Mouse (Mus musculus) T-helper 17 cell (primary cell): ENCODE measurements around the gene Zbtb11.
"Not testable (repeated sequence)": the region's sequence is repeated elsewhere in the genome, so short reads cannot be mapped to it uniquely, and the experiment has no call there.

Experiments used
- in situ Hi-C, 2 experiments: fragments of 300-600 bp; cut with MboI, MseI; formaldehyde crosslinking; loops; 1 replicate in 1 of 2; 2 replicates in 1 of 2; pipeline ENCODE4 v1.15.1; 2025; ENCODE audit warnings: high pct_unique_total_duplicates in 2 of 2

Zbtb11 gene

DNA sequence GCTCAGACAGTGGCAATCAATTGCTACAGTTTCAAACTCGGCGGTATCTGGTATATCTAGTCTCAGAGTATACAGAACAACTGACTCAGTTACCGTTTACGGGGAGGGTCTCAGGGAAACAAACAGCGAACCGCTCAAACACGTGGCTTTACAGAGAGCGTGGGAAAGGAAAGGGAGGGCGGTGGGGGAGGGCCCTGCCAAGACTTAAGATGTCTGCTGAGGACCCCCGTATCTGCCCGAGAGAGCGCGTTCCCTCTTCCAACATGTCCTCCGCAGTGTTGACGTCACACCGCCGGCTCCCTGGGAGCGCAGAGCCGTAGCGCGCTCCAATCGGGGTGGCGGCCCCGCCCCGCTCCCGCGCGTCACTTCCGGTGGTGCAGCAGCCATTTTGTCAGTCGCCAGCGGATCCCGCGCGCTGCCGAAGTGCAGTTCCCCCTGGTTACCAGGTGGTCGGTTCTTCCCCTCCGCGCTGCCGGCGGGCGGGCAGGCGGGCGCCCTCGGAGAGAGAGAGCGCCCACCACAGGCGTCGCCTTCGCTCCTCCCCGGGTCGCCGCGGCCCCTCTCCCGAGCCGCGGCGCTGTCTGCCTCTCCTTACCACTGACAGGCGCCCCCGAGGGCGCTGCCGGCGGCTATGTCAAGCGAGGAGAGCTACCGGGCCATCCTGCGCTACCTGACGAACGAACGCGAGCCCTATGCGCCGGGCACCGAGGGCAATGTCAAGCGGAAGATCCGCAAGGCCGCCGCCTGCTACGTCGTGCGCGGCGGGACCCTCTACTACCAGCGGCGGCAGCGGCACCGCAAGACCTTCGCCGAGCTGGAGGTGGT, at the start of gene Zbtb11:
Gene Zbtb11, plus strand, starts transcription at position 453 of the 825 bp plus-strand sequence.
- in situ Hi-C loops: loop anchor here (5.0 kb wide), 1 partner anchor 54 kb away; the partner anchor contains the start of gene Pcnp (in 2 of the 2)

- in situ Hi-C loops: no loop called here
Measured at GRCm38 (mm10) chr16:55924010-55924409, 49.7 kb upstream of the Zbtb11 start.

DNA sequence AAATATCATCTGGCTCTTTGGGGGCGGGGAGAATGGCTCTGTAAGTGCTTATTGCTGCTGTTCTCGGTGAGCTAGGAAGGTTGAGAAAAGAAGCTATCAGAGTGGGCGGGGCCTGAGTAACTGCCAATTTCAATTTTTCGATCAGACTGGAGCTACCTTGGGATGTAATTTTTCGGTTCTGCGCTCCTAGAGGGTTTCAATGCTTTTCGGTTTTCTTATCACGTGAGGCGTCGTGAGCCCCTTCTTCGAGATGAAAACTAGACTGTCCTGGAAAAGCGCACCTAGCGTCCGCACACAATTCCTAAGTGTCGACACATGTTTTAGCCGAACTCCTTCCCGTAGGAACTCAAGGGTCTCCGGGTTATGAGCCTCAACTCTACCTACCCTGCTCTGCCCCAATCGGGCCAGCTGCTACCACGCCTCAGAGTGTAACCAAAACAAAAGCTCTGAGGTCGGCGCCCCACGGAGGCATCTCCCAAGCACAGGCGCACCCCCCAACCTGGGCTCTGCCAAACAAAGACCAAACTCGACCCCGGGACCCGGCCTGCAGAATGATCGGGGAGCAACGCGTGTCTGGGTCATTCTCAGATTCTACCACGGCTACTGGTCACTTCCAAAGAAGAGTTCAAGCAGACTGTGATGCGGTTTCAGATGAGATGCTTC, 39.9 kb upstream of the Zbtb11 start:
- in situ Hi-C loops: loop anchor here (5.0 to 25.0 kb wide), 2 partner anchors 37 to 778 kb away; partner anchors contain the start of genes Nxpe3 (in 2 of the 2) and Tfg (in 2 of the 2)

DNA sequence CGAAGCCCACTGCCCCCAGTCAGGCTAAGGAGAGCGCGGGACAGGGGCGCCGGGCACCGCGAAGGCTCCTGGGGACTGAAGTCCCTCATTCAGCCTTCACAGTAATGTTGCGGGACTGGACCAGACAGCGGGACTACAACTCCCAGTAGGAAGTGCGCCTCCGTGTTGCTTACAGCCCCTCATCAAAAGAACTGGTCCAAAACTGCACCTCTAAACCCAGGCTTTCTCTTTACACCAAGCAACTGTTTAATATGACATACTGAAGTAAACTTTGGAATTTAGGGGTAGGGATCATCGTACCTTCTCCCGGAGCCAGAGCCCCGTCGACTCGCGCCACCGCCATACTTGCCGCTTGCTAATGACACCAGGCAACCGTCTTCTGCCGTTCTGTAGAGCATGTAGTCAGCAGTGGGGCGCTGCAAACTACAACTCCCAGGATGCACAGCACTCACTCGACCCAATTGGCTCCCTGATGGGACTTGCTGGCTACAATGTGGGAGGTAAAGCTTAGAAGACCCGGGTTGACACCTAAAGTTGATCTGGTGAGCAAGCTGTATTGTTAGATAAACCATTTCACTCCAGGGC, 39.1 kb upstream of the Zbtb11 start, which contains the start of gene Cep97:
Gene Cep97, minus strand, starts transcription at position 403 of the 585 bp plus-strand sequence.
- in situ Hi-C loops: loop anchor here (5.0 to 25.0 kb wide), 2 partner anchors 37 to 778 kb away; partner anchors contain the start of genes Nxpe3 (in 2 of the 2) and Tfg (in 2 of the 2)

GRCm38 (mm10) chr16:55938761-55939160, 34.9 kb upstream of the Zbtb11 start:
- in situ Hi-C loops: loop anchor here (25.0 kb wide), 1 partner anchor 774 kb away; the partner anchor contains the start of gene Tfg (in 2 of the 2)

DNA sequence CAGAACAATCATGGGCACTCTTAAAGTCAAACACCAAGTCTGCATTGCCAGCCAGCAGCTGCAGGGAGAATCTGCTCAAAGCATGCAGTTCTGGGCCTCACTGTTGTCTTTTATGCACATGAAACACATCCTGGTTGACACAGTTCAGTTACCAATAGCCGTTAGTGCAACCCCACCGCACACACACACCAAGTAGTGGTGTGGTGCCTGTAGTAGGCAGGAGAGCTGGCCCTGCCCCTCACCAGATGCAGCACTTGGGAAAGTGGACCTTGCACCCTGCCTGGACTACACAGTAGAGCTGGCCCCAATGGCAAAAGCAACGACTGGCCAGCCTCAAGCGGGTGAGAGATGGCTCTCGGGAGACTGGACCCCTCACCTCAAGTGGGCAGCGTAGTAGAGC, 34.0 kb upstream of the Zbtb11 start:
- in situ Hi-C loops: loop anchor here (25.0 kb wide), 1 partner anchor 773 kb away; the partner anchor contains the start of gene Tfg (in 2 of the 2)

GRCm38 (mm10) chr16:55940781-55941180, 32.9 kb upstream of the Zbtb11 start:
- in situ Hi-C loops: loop anchor here (25.0 kb wide), 1 partner anchor 772 kb away; the partner anchor contains the start of gene Tfg (in 2 of the 2)

GRCm38 (mm10) chr16:55947266-55947665, 26.4 kb upstream of the Zbtb11 start:
- in situ Hi-C loops: loop anchor here (25.0 kb wide), 1 partner anchor 765 kb away; the partner anchor contains the start of gene Tfg (in 2 of the 2)

DNA sequence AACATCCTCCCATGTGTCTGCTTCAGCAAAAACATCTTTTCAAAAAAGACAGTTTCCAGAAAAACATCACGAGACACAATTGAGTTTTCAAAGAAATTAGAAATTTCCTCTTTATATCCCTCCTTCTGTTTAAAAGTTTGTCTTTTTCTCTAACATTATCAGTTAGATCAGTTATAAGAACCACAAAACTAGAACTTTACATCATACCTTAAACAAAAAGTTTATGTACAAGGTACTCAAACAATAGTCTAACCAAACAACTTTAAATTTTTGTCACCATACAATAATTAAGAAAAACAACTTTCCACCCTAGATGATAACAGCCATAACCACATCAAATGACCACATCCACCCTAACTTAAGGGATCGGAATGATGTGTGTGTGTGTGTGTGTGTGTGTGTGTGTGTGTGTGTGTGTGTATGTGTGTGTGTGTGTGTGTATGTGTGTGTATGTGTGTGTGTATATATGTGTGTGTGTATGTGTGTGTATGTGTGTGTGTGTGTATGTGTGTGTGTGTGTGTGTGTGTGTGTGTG, 25.7 kb upstream of the Zbtb11 start:
- in situ Hi-C loops: loop anchor here (25.0 kb wide), 1 partner anchor 764 kb away; the partner anchor contains the start of gene Tfg (in 2 of the 2)

DNA sequence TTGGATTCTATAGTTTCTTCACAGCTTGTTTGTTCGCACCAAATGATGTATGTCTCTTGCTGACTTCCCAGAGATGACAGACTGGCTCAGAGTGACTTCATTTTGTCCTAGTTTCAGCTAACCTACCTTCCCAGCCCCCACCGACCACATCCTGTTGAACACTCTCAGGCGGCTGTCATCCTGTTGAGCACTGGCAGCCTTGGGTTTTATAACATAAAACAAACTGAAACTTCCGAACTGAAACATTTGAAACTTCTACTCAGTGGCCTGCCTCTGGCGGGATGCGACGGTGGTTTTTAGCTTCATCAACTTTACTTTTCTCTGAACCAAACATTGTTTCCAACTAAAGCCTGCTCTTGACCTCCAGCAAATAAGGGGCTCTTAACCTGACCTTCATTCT, 24.7 kb upstream of the Zbtb11 start:
- in situ Hi-C loops: loop anchor here (25.0 kb wide), 1 partner anchor 763 kb away; the partner anchor contains the start of gene Tfg (in 2 of the 2)

DNA sequence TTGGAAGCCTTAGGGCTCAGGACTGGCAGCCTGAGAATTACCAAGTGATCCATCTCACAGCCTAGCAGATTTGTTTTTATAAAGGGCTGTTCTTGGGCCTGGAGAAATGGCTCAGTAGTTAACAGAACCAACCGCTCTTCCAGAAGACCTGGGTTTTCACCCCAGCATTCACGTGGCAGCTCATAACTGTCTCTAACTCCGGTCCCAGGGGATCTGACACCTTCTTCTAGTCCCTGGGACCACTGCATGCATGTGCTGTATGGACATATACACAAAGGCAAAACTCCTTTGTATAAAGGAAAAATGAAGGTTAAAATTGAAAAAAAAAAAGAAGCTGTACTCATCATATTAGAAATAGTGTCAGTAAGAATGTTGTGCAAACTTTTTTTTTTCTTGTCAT, 23.2 kb upstream of the Zbtb11 start:
- in situ Hi-C loops: no loop called here

DNA sequence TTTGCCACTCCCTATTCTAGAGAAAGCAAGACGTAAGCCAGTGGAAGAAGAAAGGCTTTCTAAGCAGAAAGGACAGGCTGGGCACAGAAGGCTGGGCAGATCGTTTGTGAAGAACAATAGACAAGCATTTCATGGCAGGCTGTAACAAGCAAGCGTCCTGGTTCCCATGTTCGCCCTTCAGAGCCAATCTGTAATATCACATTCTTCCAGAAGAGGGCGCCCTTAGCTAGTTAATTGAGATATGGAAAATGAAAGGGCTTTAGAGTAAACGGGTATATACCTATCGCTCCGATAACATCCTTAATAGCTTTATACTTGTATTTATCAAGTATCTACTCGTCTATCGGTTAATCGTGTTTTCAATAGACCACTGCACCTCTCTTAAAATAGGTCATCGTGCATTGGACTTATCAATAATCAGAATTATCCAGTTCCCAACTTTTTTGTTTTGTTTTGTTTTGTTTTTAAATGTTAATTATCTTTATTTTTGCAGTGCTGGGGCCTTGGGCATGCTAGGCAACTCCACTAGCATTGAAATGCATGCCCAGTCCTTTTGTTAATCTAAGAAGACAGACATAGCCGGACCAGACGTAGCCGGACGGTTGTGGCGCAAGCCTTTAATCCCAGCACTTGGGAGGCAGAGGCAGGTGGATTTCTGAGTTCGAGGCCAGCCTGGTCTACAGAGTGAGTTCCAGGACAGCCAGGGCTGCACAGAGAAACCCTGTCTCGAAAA, 22.6 kb upstream of the Zbtb11 start:
- in situ Hi-C loops: no loop called here

DNA sequence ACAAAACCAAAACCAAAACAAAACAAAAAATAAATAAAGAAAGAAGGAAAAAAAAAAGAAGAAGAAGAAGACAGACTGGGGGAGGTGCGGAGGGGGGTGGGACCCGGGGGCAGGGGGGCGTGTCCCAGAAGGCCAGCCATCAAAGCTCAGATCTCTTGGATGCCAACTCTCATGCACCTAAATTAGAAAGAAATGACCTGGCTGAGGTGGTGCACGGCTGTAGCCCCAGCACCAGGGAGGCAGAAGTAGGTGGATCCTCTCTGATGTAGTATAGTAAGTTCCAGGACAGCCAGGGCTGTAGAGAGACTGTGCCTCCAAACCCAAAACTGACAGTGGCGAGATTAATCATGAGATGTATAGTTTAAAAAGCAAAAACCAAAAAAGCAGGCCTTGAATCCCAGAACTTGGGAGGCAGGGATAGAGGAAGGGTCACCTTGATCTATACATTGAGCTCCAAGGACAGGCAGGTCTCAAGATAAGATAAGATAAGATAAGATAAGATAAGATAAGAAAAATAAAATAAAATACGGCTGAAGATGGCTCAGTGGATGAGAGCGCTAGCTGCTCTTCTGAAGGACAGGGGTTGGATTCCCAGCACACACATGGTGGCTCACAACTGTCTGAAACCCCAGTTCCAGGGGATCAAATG, 21.9 kb upstream of the Zbtb11 start:
- in situ Hi-C loops: no loop called here

GRCm38 (mm10) chr16:55952771-55953170, 20.9 kb upstream of the Zbtb11 start:
- in situ Hi-C loops: no loop called here

DNA sequence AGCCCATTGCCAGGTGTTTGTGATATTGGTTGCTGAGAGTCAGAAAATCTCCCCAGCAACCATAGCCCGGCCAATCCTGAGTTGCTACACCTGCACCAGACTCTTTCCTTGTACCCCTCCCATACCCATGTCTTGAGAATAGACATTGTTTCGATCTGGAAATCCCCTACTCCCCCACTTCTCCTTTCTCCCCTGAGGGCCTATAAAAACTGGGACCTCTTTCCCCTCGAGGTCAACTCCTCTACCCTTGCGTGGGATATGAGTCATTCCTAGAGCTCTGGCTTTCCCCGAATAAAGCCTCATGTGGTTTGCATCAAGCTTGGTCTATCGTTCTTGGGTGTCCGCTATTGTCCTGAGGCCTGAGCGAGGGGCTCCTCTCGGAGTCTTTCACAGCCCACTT, 19.5 kb upstream of the Zbtb11 start:
- in situ Hi-C loops: not testable (repeated sequence)

DNA sequence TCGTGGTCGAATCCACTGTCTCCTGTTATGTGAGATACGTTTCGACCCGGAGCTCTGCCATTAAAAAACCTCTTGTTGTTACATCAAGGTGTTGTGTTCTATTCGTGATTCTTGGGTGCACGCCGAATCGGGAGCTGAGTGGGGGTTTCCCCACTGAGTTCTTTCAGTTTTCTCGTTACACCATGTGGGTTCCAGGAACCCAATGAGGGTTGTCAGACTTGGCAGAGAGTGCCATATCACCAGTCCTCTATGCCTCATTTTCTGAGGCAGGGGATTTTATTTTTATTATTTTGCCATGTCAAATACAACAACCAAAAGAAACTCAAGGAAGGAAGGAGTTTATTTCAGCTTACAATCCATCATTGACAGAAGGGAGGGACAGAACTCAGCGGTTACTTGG, 10.6 kb upstream of the Zbtb11 start:
- in situ Hi-C loops: loop anchor here in 1 of 2 experiments (10.0 kb wide), 1 partner anchor 1582 kb away; no protein-coding TSS in a partner anchor

GRCm38 (mm10) chr16:55964126-55964949, 9.3 kb upstream of the Zbtb11 start:
- in situ Hi-C loops: loop anchor here in 1 of 2 experiments (10.0 kb wide), 1 partner anchor 1580 kb away; no protein-coding TSS in a partner anchor

DNA sequence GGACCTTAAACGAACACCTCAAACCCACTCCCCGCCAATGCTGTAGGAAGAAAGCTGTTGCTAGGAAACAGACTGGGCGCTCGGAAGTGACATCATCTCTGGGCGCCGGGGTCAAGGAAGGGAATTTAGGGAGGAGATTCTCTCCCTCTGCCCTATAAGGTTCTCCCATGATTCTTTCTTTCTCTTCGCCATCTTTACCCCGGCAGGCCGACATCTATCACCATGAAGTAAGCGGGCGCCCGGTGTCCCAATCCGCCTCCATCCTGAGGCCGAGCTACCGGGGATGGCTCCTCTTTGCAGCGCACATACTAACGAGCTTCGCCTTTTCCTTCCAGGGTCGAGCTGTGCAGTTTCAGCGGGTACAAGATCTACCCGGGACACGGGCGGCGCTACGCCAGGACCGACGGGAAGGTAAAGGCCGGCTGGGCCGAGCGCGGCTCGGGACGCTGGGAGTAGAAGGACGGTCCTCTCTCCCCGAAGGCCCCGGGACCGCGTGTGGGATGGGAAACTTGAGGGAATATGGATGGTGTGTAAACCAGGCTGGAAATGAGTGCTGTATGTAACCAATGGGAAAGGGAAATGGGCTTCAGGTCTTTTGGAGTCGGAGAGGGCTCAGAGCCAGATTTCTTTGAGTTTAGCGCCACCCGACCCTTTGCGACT, 7.3 kb upstream of the Zbtb11 start, which contains the start of gene Rpl24:
Gene Rpl24, plus strand, starts transcription at position 64 of the 660 bp plus-strand sequence.
- in situ Hi-C loops: loop anchor here in 1 of 2 experiments (10.0 kb wide), 1 partner anchor 1578 kb away; no protein-coding TSS in a partner anchor
